Mouse (Mus musculus) C2C12 (cell line): ENCODE results near the gene Slit1. TPM values are rescaled to one million over a fixed set of nuclear protein-coding genes. Genes with fewer than 3 reads are reported as not detected.

ENCODE experiments used
- H3K27me3 ChIP-seq: one replicate; pipeline ENCODE4 v1.6.1; 2011; ENCODE audit not compliant: control insufficient read depth, insufficient read depth, insufficient read length
- H3K36me3 ChIP-seq: one replicate; pipeline ENCODE4 v1.6.1; 2011; ENCODE audit not compliant: control insufficient read depth, insufficient read depth
- H3K4me3 ChIP-seq: one replicate; pipeline ENCODE4 v1.5.1; 2011; ENCODE audit warnings: mild to moderate bottlenecking, control low read depth; ENCODE audit not compliant: poor library complexity, insufficient read depth, severe bottlenecking
- H3K79me2 ChIP-seq: one replicate; pipeline ENCODE4 v1.6.1; 2011; ENCODE audit not compliant: control insufficient read depth, insufficient read depth
- H3K79me3 ChIP-seq: one replicate; pipeline ENCODE4 v1.6.1; 2011; ENCODE audit warnings: low read depth, control low read depth
- H3ac ChIP-seq: one replicate; pipeline ENCODE3; 2011; ENCODE audit warnings: low read depth; ENCODE audit not compliant: control insufficient read depth, insufficient read length
- CEBPB ChIP-seq: IDR thresholded peaks from one replicate; pipeline ENCODE4 v1.6.1; 2011; ENCODE audit warnings: low read depth, mild to moderate bottlenecking, control low read depth, moderate library complexity
- CTCF ChIP-seq: IDR thresholded peaks from one replicate; pipeline ENCODE4 v1.5.1; 2011; ENCODE audit not compliant: control insufficient read depth, insufficient read depth, insufficient read length
- FOSL1 ChIP-seq: IDR thresholded peaks from one replicate; pipeline ENCODE4 v1.8.0; 2011; ENCODE audit warnings: mild to moderate bottlenecking, low read length; ENCODE audit not compliant: poor library complexity, insufficient read depth, severe bottlenecking
- MAX ChIP-seq: IDR thresholded peaks from one replicate; pipeline ENCODE4 v1.6.1; 2011; ENCODE audit warnings: mild to moderate bottlenecking, control low read depth
- MYOD1 ChIP-seq: IDR thresholded peaks from one replicate; pipeline ENCODE4 v1.6.1; 2011; ENCODE audit warnings: low read depth; ENCODE audit not compliant: control insufficient read depth, insufficient read length
- MYOG ChIP-seq: IDR thresholded peaks from one replicate; pipeline ENCODE4 v1.6.1; 2011; ENCODE audit not compliant: control insufficient read depth, insufficient read length; ENCODE audit errors: extremely low read depth
- USF1 ChIP-seq: IDR thresholded peaks from one replicate; pipeline ENCODE4 v1.6.1; 2011; ENCODE audit warnings: low read depth, mild to moderate bottlenecking, control low read depth, moderate library complexity
- polyA plus RNA-seq: library from polyadenylated mRNA; unstranded; fragments of >200 nt; fragmentation: generic; extraction: Trizol; gene quantifications from one replicate; pipeline ENCODE4 v1.2.1, GENCODE M21; 2012; ENCODE audit warnings: missing spikeins

Gene Slit1
- polyA plus RNA-seq, 1 experiment, result not detected

- Histone ChIP-seq H3ac (no peak overlapping the region), H3K4me3 (no peak overlapping the region), H3K79me3 (no peaks in the 10 kb centered on the region), H3K27me3 (peaks cover 28% of the 10 kb centered on the region), H3K79me2 (no peaks in the 10 kb centered on the region), H3K36me3 (no peaks in the 10 kb centered on the region)
- no peak for TF ChIP-seq CEBPB
- TF ChIP-seq FOSL1, result no peak
- TF ChIP-seq MYOG, result no peak
- TF ChIP-seq MAX, result no peak
These were observed 108.5 kb downstream of the Slit1 start for GRCm38 (mm10) chr19:41634999-41635398.

GRCm38 (mm10) chr19:41634099-41634498 lies 109.4 kb downstream of the Slit1 start:
- no peaks in the 10 kb centered on the region for H3K36me3 ChIP-seq
- H3K27me3 ChIP-seq, result peaks cover 24% of the 10 kb centered on the region

GRCm38 (mm10) chr19:41629532-41629931 lies 113.9 kb downstream of the Slit1 start:
- Histone ChIP-seq H3K79me2 (no peaks in the 10 kb centered on the region), H3ac (no peak overlapping the region), H3K27me3 (peaks cover 14% of the 10 kb centered on the region), H3K4me3 (no peak overlapping the region), H3K79me3 (no peaks in the 10 kb centered on the region), H3K36me3 (no peaks in the 10 kb centered on the region)
- no peak for TF ChIP-seq USF1
- TF ChIP-seq CTCF, result peak; percentile 12

More at GRCm38 (mm10) chr19:41634099-41634498, 109.4 kb downstream of the Slit1 start:
- Histone ChIP-seq H3ac (no peak overlapping the region), H3K79me2 (no peaks in the 10 kb centered on the region), H3K4me3 (no peak overlapping the region), H3K79me3 (no peaks in the 10 kb centered on the region)
- TF ChIP-seq FOSL1 (no peak), MYOG (no peak), USF1 (no peak), CTCF (no peak), MAX (no peak), CEBPB (no peak), MYOD1 (no peak)

GRCm38 (mm10) chr19:41628970-41629369 lies 114.5 kb downstream of the Slit1 start:
- Histone ChIP-seq H3ac (no peak overlapping the region), H3K79me2 (no peaks in the 10 kb centered on the region), H3K36me3 (no peaks in the 10 kb centered on the region), H3K79me3 (no peaks in the 10 kb centered on the region), H3K4me3 (no peak overlapping the region), H3K27me3 (peaks cover 8% of the 10 kb centered on the region)
- no peak for TF ChIP-seq CEBPB
- TF ChIP-seq CTCF, result no peak
- no peak for TF ChIP-seq MYOD1
- TF ChIP-seq USF1, result no peak
- TF ChIP-seq FOSL1, result no peak
- TF ChIP-seq MYOG, result no peak

- H3ac ChIP-seq, result no peak overlapping the region
- H3K79me3 ChIP-seq, result no peaks in the 10 kb centered on the region
- TF ChIP-seq MYOD1, result no peak
- no peak for TF ChIP-seq USF1
- TF ChIP-seq MYOG, result no peak
- TF ChIP-seq FOSL1, result no peak
- no peak for TF ChIP-seq MAX
- TF ChIP-seq CEBPB, result no peak
- TF ChIP-seq CTCF, result no peak
- no peak overlapping the region for H3K4me3 ChIP-seq
- H3K36me3 ChIP-seq, result no peaks in the 10 kb centered on the region
- H3K27me3 ChIP-seq, result no peaks in the 10 kb centered on the region
- no peaks in the 10 kb centered on the region for H3K79me2 ChIP-seq
These were observed 122.9 kb downstream of the Slit1 start for GRCm38 (mm10) chr19:41620366-41621092.

GRCm38 (mm10) chr19:41618771-41619385 lies 124.6 kb downstream of the Slit1 start:
- Histone ChIP-seq H3K79me2 (no peaks in the 10 kb centered on the region), H3K27me3 (peaks cover 16% of the 10 kb centered on the region), H3K4me3 (no peak overlapping the region), H3K79me3 (no peaks in the 10 kb centered on the region), H3ac (no peak overlapping the region), H3K36me3 (no peaks in the 10 kb centered on the region)
- TF ChIP-seq FOSL1 (no peak), CTCF (no peak), MYOG (no peak), CEBPB (no peak), USF1 (no peak), MAX (no peak), MYOD1 (no peak)
